Mouse (Mus musculus): ENCODE results near the gene Fkbp9.
A peak's percentile ranks its signal among the peaks of the same experiment; 100 is the strongest.

The Fkbp9 gene

DNA sequence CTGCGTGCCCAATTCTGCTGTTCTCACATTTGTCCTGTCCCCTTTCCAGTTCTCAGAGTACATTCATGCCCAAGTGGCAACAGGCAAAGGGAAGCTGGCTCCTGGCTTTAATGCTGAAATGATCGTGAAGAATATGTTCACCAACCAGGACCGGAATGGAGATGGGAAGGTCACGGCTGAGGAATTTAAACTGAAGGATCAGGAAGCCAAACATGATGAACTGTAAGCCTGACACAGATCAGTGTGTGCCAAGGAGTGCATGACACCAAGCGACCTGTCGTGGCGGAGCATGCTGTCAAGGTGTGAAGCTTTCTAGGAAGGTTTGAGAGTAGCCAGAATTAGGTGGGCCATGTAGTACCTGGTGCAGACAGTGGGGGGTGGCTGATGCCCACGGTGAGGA lies 46.1 kb downstream of the Fkbp9 start:
- TF ChIP-seq NANOG (IDR thresholded peaks at IDR 0.05; ENCODE audit: borderline replicate concordance, low read length) (no peak), CTCF (conservative IDR thresholded peaks at IDR 0.05; ENCODE audit: low read length) (no peak), POU5F1 (IDR thresholded peaks at IDR 0.05; ENCODE audit: borderline replicate concordance, low read length) (no peak)
- no peak overlapping the region for H3K4me3 ChIP-seq (replicated peaks; ENCODE audit: low read length)
- no peaks in the 10 kb centered on the region for H3K4me1 ChIP-seq (replicated peaks; ENCODE audit: low read depth, low read length)
- H3K27me3 ChIP-seq (ENCODE audit: insufficient read depth, low read length) = no peaks in the 10 kb centered on the region
- H3K36me3 ChIP-seq (ENCODE audit: insufficient read depth, low read length) = peaks cover 86% of the 10 kb centered on the region
- H3K9me3 ChIP-seq (ENCODE audit: low read length) = no peaks in the 10 kb centered on the region

DNA sequence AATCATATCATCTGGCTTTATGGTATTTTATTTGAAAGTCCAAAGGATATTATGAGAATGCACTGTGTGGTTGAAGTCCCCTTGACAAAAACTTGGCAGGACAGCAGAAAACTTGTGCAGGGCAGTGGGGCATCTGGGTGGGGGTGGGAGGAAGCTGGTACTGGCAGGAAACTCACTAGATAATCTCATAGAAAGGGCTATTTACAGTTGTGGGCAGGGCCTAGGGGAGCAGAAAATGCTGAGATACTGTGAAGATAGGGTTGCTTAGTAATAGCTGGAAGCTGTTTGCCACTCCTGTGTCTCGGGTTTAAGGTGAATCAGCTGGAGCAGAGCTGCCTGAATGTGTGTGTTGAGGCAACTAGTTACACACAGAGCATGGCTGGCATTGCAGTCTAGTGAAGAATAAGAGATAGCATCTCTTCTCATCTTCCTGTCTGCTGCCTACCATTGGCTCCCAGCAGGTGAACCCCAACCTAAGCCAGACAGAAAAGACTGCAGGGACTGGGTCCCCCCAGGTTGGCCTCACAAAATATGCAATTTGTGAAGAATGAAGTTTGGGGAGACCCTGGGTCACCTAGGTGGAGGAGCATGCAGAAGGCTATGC lies 47.6 kb downstream of the Fkbp9 start:
- no peaks in the 10 kb centered on the region for H3K4me1 ChIP-seq (replicated peaks; ENCODE audit: low read depth, low read length)
- no peak overlapping the region for H3K4me3 ChIP-seq (replicated peaks; ENCODE audit: low read length)
- TF ChIP-seq CTCF (conservative IDR thresholded peaks at IDR 0.05; ENCODE audit: low read length) (no peak), POU5F1 (IDR thresholded peaks at IDR 0.05; ENCODE audit: borderline replicate concordance, low read length) (no peak)
- no peaks in the 10 kb centered on the region for H3K27me3 ChIP-seq (ENCODE audit: insufficient read depth, low read length)
- H3K9me3 ChIP-seq (ENCODE audit: low read length) = no peaks in the 10 kb centered on the region
- peaks cover 88% of the 10 kb centered on the region for H3K36me3 ChIP-seq (ENCODE audit: insufficient read depth, low read length)

DNA sequence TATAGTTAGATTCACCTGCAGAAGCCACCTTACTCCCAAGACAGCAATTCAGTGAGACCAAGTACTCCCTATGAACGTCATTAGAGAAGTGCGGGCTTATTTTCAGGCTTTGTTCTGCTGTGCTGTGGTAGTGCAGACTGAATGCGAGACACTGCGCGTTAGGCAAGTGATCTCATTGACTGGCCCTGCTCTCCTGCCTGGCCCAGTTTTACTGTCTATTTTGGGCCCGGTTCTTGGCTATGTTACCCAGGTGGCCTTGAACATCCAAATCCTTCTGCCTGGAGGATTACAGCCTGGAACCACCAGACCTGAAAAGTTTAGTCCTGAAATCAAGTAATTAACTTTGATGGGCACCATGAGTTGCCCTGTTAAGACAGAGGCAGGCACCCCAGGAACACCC lies 56.7 kb downstream of the Fkbp9 start:
- H3K4me3 ChIP-seq (replicated peaks; ENCODE audit: low read length) = no peak overlapping the region
- H3K4me1 ChIP-seq (replicated peaks; ENCODE audit: low read depth, low read length) = no peaks in the 10 kb centered on the region
- TF ChIP-seq CTCF (conservative IDR thresholded peaks at IDR 0.05; ENCODE audit: low read length) = no peak
- no peak for TF ChIP-seq NANOG (IDR thresholded peaks at IDR 0.05; ENCODE audit: borderline replicate concordance, low read length)
- no peak for TF ChIP-seq POU5F1 (IDR thresholded peaks at IDR 0.05; ENCODE audit: borderline replicate concordance, low read length)
- no peaks in the 10 kb centered on the region for H3K27me3 ChIP-seq (ENCODE audit: insufficient read depth, low read length)
- H3K9me3 ChIP-seq (ENCODE audit: low read length) = no peaks in the 10 kb centered on the region
- peaks cover 45% of the 10 kb centered on the region for H3K36me3 ChIP-seq (ENCODE audit: insufficient read depth, low read length)

DNA sequence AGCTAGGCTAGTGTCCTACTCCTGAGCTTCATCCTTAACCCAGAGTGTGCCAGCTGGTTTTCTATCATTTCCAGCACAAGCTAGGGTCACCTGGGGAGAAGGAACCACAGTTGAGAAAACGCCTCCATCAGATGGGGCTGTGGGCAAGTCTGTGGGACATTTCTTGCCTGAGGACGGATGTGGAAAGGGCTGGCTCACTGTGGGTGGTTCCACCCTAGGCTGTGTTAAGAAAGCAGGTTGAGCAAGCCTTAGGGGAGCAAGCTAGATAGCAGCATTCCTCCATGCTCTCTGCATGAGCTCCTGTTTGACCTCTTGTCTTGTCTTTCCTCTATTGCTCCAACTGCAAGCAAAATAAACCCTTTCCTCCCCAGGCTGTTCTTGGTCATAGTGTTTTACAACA lies 58.9 kb downstream of the Fkbp9 start:
- no peaks in the 10 kb centered on the region for H3K9me3 ChIP-seq (ENCODE audit: low read length)
- H3K36me3 ChIP-seq (ENCODE audit: insufficient read depth, low read length) = peaks cover 37% of the 10 kb centered on the region
- H3K4me1 ChIP-seq (replicated peaks; ENCODE audit: low read depth, low read length) = no peaks in the 10 kb centered on the region
- TF ChIP-seq NANOG (IDR thresholded peaks at IDR 0.05; ENCODE audit: borderline replicate concordance, low read length) (no peak), POU5F1 (IDR thresholded peaks at IDR 0.05; ENCODE audit: borderline replicate concordance, low read length) (no peak), CTCF (conservative IDR thresholded peaks at IDR 0.05; ENCODE audit: low read length) (no peak)
- no peak overlapping the region for H3K4me3 ChIP-seq (replicated peaks; ENCODE audit: low read length)
- no peaks in the 10 kb centered on the region for H3K27me3 ChIP-seq (ENCODE audit: insufficient read depth, low read length)

DNA sequence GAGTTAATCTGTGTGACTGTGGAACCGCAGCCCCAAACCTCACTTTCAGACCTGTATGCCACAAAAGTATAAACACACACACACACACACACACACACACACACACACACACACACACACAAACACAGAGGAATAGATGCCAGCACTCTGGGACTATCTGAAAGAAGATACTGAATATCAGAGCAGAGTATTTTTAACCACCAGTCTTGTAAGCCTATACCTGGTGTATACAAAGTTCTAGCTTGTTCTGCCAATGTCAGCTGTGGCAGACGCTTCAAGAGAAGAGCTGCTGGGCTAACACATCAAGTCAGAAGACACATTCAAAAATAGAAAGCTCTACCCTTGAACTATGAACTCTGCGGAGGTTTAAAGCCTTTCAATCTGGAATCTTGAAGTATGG lies 67.7 kb downstream of the Fkbp9 start:
- H3K36me3 ChIP-seq (ENCODE audit: insufficient read depth, low read length) = peaks cover 2% of the 10 kb centered on the region; the same call in 1 of the 2 replicates
- no peaks in the 10 kb centered on the region for H3K27me3 ChIP-seq (ENCODE audit: insufficient read depth, low read length)
- peaks cover 30% of the 10 kb centered on the region for H3K4me1 ChIP-seq (replicated peaks; ENCODE audit: low read depth, low read length)
- no peak for TF ChIP-seq CTCF (conservative IDR thresholded peaks at IDR 0.05; ENCODE audit: low read length)
- TF ChIP-seq POU5F1 (IDR thresholded peaks at IDR 0.05; ENCODE audit: borderline replicate concordance, low read length) = no peak
- TF ChIP-seq NANOG (IDR thresholded peaks at IDR 0.05; ENCODE audit: borderline replicate concordance, low read length) = no peak
- peaks cover 15% of the 10 kb centered on the region for H3K9me3 ChIP-seq (ENCODE audit: low read length)
- no peak overlapping the region for H3K4me3 ChIP-seq (replicated peaks; ENCODE audit: low read length)

DNA sequence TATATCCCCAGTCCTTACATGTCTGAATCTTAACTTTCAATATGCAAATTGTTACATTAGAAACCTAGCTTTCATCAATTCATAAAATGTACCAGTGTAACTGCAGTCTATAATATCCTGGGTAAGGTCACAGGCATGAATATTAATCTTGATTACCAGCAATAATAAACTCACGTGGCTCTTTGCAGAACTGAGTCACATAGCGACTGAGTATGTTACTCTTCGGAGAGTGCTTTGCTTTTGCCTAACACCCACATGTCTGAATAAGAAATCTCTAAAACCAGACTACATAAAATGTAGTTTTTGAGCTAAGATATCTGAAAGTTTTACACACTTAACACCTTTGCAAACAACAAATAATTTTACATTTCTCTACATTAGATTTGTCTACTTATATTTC lies 69.5 kb downstream of the Fkbp9 start:
- peaks cover 15% of the 10 kb centered on the region for H3K9me3 ChIP-seq (ENCODE audit: low read length)
- peaks cover 29% of the 10 kb centered on the region for H3K4me1 ChIP-seq (replicated peaks; ENCODE audit: low read depth, low read length)
- H3K4me3 ChIP-seq (replicated peaks; ENCODE audit: low read length) = peak overlapping the region; percentile 2; the same call in 1 of the 2 replicates
- H3K36me3 ChIP-seq (ENCODE audit: insufficient read depth, low read length) = peaks cover 2% of the 10 kb centered on the region; the same call in 1 of the 2 replicates
- TF ChIP-seq POU5F1 (IDR thresholded peaks at IDR 0.05; ENCODE audit: borderline replicate concordance, low read length) = no peak
- no peak for TF ChIP-seq CTCF (conservative IDR thresholded peaks at IDR 0.05; ENCODE audit: low read length)
- no peak for TF ChIP-seq NANOG (IDR thresholded peaks at IDR 0.05; ENCODE audit: borderline replicate concordance, low read length)
- H3K27me3 ChIP-seq (ENCODE audit: insufficient read depth, low read length) = no peaks in the 10 kb centered on the region

DNA sequence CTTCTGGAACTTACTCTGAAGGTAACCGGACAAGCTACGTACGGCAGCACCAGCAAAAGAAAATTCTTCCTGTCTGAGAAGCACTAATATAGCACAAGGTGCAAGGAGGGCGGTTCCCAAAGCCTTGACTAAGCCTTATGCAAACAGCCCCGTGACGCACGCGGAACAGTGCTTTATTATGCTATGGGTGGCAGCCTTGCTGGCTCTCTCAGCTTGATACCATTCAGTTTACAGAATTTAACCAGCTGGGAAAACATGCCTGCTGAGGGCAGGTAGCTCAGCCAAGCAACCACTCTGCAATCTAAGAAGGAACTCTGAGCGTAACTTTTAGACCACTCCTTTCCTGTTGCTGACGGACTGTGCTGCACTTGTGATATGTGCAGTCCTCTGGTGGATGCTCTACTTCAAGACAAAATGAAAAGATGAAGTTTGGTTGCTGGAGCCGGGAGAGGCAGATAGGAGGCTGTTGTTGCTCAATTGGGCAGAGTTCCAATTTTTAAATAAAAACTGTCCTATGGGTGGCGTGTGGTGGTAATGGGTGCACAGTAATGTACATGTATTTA lies 70.0 kb downstream of the Fkbp9 start:
- Histone ChIP-seq H3K27me3 (ENCODE audit: insufficient read depth, low read length) (no peaks in the 10 kb centered on the region), H3K36me3 (ENCODE audit: insufficient read depth, low read length) (peaks cover 2% of the 10 kb centered on the region; the same call in 1 of the 2 replicates), H3K4me1 (replicated peaks; ENCODE audit: low read depth, low read length) (peaks cover 25% of the 10 kb centered on the region), H3K4me3 (replicated peaks; ENCODE audit: low read length) (peak overlapping the region; percentile 2; the same call in 1 of the 2 replicates), H3K9me3 (ENCODE audit: low read length) (peaks cover 15% of the 10 kb centered on the region)
- TF ChIP-seq POU5F1 (IDR thresholded peaks at IDR 0.05; ENCODE audit: borderline replicate concordance, low read length) (no peak), CTCF (conservative IDR thresholded peaks at IDR 0.05; ENCODE audit: low read length) (no peak), NANOG (IDR thresholded peaks at IDR 0.05; ENCODE audit: borderline replicate concordance, low read length) (no peak)

DNA sequence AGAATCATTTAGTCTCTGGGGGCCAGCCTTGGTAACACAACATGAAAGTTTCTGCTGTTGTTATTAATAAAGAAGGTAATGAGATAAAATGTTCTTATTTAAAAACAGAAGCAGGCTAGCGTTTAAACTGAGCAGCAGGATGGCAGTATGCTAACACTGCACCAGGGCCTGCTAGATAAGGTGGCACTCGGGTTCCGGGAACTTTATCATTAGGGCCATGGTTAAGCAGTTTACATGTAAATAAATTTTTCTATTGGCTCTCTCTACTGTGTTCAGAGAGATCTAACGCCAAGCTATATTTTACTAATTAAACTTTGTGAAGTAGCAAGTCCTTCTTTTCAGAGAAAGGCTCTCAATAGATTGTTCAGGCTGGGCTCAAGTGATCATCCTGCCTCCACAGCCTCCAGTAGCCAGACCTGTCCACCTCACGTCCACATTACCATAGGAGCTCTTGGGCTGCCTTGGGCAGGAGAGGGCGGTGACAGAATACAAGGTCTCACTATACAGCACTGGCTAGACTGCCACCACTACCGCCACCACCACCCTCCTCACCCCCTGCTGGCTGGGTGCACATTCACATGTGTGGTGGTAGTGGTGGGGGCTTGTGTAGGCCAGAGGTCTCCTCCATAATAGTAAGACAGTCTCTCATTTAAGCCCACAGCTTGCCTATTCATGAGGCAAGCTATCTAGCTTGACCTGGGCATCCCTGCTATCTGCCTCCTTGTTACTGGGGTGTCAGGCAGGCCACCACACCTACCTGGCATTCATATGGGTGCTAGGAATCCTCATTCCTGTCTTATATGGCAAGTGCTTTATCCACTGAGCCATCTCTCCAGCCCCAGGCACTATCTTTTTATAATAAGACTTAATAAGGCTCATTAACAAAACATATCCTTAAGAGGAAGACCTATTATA lies 71.0 kb downstream of the Fkbp9 start:
- peaks cover 15% of the 10 kb centered on the region for H3K9me3 ChIP-seq (ENCODE audit: low read length)
- TF ChIP-seq NANOG (IDR thresholded peaks at IDR 0.05; ENCODE audit: borderline replicate concordance, low read length) (no peak), POU5F1 (IDR thresholded peaks at IDR 0.05; ENCODE audit: borderline replicate concordance, low read length) (no peak), CTCF (conservative IDR thresholded peaks at IDR 0.05; ENCODE audit: low read length) (no peak)
- H3K36me3 ChIP-seq (ENCODE audit: insufficient read depth, low read length) = peaks cover 2% of the 10 kb centered on the region; the same call in 1 of the 2 replicates
- H3K4me3 ChIP-seq (replicated peaks; ENCODE audit: low read length) = no peak overlapping the region
- H3K27me3 ChIP-seq (ENCODE audit: insufficient read depth, low read length) = no peaks in the 10 kb centered on the region
- H3K4me1 ChIP-seq (replicated peaks; ENCODE audit: low read depth, low read length) = peaks cover 23% of the 10 kb centered on the region

Measured in E14TG2a.4 (cell line).